Mouse (Mus musculus) frontal cortex, postnatal 25 days (tissue): ENCODE measurements at regions not wholly inside any gene's neighbourhood (a gene's known extent, or its start where the extent isn't known, plus 50 kb on each side); places are given as distances from the start of the nearest gene placed in this dataset.
A peak's percentile ranks its signal among the peaks of the same experiment; 100 is the strongest.

Experiments
- DNase-seq, 2 experiments: peaks; one replicate each; pipeline ENCODE4 v3.0.0; 2022; ENCODE audit warnings: low spot score in 2 of 2

DNA sequence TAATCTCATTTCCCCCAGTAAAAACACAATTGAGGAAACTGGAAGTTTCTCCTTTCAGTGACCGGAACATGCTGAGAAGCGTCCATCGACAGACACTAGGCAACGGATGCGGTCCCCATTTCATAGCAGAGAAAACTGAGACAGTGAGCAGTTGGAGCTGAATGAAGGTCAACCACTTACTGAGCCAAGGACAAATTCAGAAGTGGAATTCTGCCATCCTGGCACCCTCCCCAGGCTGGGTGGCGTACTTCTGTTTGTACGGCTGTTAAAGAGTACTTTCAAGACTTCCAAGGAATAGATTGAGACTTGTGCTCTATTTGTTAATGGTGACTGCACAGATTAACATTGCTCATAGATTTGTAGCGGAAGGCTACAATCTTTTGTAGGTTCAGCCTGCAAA is 54.2 kb upstream of the Bhlhe40 start:
- peak in 1 of 2 experiments; percentile 26 for DNase-seq

DNA sequence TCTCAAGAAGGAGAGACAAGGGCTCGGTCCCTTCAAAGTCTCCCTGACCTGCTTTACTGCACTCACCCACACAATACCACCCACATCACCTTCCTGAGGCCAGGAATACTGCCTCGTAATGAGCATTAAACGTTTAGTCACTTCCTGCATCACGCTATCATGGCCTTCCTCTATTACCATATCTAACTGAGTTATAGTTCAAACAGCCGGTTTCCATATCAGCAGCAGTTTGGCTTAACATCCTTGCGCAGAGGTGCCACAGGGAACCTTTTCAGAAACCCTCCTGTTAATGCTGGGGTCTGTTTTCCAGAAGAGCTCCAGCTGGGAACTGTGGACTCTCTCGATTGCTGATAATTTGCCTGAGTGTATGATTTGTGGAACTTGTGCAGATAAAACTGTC is 52.1 kb upstream of the Bhlhe40 start:
- no peak for DNase-seq
